Mouse (Mus musculus): ENCODE measurements around the gene Rnpepl1.

- TF ChIP-seq BHLHE40 (IDR thresholded peaks at IDR 0.05; ENCODE audit: low read depth, low read length) (0 out of 2 replicates have a peak, but pooled peaks have one; percentile 21), CTCF (conservative IDR thresholded peaks at IDR 0.05 in 1 of 2, IDR thresholded peaks at IDR 0.05 in 1 of 2; ENCODE audit: low read depth in 2 of 2, low read length in 2 of 2) (no peak), MAFK (IDR thresholded peaks at IDR 0.05; ENCODE audit: insufficient replicate concordance, low read length) (no peak), ZC3H11A (IDR thresholded peaks at IDR 0.05; ENCODE audit: low read depth, low read length) (no peak), TBP (conservative IDR thresholded peaks at IDR 0.05; ENCODE audit: low read depth, low read length) (no peak), IRF4 (IDR thresholded peaks at IDR 0.05; ENCODE audit: low read depth, low read length) (no peak), GABPA (IDR thresholded peaks at IDR 0.05; ENCODE audit: insufficient replicate concordance, low read depth, low read length) (no peak), POLR2A (IDR thresholded peaks at IDR 0.05; ENCODE audit: low read depth, low read length) (no peak), TCF12 (IDR thresholded peaks at IDR 0.05; ENCODE audit: low read depth, low read length) (peak; percentile 0; the same call in 1 of the 2 replicates), MYC (IDR thresholded peaks at IDR 0.05; ENCODE audit: low read depth, low read length) (no peak)
Observed at GRCm38 (mm10) chr1:92910925-92911720, 540 bp downstream of the Rnpepl1 start.
